Mouse (Mus musculus) right cerebral cortex, postnatal 14 days (tissue): ENCODE measurements at regions not wholly inside any gene's neighbourhood (a gene's known extent, or its start where the extent isn't known, plus 50 kb on each side); places are given as distances from the start of the nearest gene placed in this dataset.
A peak's percentile ranks its signal among the peaks of the same experiment; 100 is the strongest.
"Not testable (repeated sequence)": the region's sequence is repeated elsewhere in the genome, so short reads cannot be mapped to it uniquely, and the experiment has no call there.

ENCODE experiments used
- DNase-seq: peaks from one replicate; pipeline ENCODE4 v3.0.0; 2022

GRCm38 (mm10) chr2:171985813-171986572 lies 57.3 kb downstream of the Cbln4 start:
- DNase-seq: no peak

DNA sequence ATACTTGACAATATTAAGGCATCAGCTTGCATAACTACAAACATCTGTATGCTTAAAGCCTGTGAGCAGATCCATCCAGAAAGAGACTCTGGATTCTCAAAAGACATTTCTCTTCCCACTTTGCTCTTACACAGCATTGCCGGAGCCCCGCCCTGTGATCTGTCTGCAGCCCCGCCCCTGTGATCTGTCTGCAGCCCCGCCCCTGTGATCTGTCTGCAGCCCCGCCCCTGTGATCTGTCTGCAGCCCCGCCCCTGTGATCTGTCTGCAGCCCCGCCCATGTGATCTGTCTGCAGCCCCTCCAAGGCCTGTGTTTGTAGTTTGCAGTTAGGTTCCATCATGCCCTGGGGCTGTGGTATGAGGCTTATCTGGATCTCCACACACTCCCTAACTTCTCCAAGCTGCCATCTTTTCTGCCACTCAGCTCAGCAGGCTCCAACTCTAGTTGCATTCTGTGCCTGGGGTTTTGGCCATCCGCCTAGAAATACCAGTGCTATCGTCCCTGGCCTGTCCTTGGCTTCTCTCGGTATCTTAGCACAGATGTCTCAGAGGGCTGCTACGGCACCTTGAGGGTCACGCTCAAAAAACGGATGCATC lies 73.9 kb downstream of the Cbln4 start:
- DNase-seq: no peak

GRCm38 (mm10) chr2:171946569-171947250 lies 96.6 kb downstream of the Cbln4 start:
- DNase-seq: no peak

DNA sequence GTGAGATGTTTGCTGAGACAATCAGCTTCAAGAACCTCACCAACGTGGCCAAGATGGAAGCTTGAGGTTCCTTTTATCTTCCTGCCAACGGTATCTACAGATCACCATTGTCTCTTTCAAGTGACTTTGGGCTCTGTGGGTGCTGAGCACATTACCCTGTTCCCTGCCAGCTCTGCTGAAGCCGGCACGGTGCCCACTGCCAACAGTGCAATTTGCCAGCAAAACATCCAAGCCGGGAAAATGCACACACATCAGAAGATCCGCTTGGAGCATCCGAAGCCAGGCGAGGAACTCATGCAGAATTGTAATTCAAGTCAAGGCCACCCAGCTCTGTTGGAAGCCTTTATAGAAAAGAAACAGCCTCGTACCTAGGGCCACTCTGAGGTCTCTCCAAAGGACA lies 100.6 kb downstream of the Cbln4 start:
- peak; percentile 26 for DNase-seq

GRCm38 (mm10) chr2:171935646-171936325 lies 107.5 kb downstream of the Cbln4 start:
- DNase-seq: no peak

DNA sequence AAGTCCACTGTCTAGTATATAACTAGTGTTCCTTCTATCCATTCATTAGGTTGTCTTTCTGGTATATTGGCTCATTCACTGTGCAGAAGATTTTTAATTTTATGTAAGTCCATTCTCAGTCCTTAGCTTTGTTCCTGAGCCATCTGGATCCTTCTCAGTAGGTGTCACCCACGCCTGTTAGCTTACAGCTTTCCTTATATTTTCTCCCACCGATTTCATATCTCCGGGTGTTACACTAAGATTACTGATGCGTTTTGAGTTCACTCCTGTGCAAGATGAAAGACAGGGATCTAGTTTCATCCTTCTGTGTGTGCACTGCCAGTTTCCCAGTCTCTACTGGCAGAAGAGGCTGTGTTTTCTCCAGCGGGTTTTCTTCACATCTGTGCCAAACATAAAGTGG lies 122.3 kb downstream of the Cbln4 start:
- DNase-seq: no peak

DNA sequence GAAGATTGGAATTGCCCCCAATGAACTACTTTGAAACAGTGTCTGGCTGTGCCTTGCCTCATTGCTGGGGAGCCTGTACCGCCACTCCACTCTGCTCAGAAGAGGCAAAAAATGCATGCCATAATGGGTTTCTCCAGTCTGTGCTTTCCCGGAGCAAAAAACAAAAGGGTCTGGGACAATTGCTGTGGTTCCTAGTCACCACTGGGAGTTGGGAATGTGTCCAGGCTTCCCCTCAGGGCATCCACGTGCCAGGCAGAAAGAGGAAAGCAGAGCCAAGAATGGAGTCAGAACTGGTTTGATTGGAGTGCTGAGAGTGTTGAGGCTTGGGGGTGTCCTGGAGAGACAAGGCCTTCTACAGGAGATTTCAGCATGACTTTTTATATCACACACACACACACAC lies 156.0 kb downstream of the Cbln4 start:
- no peak for DNase-seq

GRCm38 (mm10) chr2:171879238-171879960 lies 163.9 kb downstream of the Cbln4 start:
- not testable (repeated sequence) for DNase-seq

- no peak for DNase-seq
These were observed 175.7 kb downstream of the Cbln4 start for GRCm38 (mm10) chr2:171867550-171867949.

GRCm38 (mm10) chr2:171864376-171864965 lies 178.8 kb downstream of the Cbln4 start:
- DNase-seq: no peak

DNA sequence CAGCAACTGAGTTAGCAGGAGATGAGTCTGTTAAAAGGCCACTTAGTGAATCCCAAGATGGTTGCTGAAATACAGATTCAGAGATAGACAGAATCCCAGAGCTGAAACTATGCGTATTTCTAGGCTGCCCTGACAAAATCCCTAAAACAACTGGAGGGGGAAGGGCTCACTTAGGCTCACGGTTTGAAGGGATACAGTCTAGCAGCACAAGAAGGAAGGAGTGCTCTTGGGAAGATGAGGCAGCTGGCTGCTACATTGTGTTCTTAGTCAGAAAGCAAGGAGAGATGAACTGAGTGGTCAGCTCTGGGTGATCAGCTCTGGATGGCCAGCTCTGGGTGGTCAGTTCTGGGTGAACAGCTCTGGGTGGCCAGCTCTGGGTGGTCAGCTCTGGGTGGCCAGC lies 180.6 kb downstream of the Cbln4 start:
- no peak for DNase-seq

DNA sequence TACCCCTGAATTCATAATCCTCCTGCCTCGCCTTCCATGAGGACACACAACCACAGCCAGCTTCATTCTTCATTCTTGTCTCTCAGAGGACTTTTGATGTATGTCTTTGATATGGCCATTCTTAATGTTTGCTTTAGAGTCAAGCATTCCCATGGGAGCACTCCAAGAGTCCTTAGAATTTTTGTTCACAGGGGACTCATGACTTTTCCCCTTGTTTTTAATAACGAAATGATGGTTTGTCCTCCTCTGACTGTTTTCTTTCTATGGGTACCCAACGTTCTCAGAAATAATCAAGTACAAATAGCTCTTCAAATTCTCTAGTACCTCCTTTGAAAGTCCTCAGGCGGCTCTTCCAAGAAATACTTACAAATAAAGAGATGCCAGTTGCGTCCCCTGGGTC lies 184.4 kb downstream of the Cbln4 start:
- no peak for DNase-seq

DNA sequence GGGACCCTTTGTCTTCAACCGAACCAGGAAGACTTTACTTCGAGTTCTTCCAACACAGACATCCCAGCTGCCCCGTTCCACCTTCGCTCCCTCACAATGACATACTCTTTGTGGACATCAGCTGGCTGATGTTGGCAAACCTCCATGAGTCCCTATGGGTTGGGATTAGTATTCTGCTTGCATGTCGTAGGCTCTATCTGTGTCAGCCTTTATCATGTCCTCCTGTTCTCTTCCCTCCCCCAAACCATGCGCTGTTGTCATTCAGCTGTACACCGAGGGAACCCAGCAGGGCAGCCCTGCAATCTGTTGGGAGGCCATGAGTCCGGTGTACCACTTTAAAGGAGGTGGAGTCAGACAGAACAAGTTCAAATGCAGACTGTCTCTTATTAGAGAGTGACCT lies 186.8 kb downstream of the Cbln4 start:
- DNase-seq: no peak

DNA sequence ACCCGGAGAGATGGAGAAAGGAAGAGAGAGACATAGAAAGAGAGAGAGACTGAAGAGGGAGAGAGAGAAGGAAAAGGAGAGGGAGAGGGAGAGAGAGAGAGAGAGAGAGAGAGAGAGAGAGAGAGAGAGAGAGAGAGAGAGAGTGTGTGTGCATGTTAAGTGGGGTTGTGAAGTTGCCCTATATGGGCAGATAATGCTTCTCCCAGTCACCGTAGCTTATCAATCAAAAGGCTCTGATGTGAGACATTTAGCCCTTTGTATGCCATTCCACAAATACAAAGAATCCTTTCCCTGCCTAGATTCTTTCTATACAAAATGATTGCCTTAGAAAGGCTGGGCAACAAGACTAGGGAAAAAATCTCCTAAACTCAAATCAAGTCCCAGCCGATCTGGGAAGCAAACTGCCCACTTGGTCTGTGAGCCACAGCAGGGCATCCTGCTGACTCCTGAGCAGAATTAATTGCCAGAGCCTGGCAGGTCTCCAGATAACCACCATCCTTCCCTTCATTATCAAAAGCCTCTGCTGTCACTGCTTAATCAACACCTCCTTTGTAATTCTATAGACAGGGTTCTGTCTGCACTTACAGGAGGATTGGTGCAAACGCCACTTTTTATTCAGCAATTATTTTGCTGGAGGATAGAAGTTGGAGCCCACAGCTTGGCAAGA lies 196.3 kb downstream of the Cbln4 start:
- no peak for DNase-seq

DNA sequence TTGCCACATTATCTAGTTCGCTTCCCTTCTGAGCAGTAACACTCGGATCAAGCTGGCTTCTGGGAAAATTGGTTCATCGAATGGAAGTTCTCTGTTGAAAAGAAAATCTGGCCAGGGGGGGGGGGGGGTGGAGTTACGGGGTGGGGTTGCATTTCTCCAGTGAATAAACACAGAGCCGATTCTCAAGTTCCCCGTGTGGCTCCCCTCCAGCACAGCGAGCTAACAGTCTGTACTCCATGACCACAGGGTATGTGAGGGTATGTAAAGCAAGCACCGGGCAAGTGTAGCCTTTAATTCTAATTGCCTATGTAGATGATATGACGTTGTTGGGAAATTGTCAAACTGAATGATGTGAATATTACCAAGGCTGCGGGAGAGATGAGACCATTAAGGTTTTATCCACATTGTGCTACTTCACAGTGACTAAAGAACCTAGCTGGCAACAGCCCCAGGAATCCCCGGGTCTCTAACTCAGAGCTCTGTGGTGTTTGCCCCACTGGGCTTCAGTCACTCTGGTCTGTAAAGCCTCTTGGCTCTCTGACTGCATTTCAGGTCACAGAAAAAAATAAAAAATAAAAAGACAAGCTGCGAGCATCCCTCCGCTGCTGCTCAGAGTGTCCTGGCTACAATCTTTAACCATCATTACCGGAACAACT lies 203.1 kb downstream of the Cbln4 start:
- no peak for DNase-seq

- no peak for DNase-seq
These were observed 221.1 kb downstream of the Cbln4 start for GRCm38 (mm10) chr2:171822156-171822555.

GRCm38 (mm10) chr2:171818504-171818903 lies 224.8 kb downstream of the Cbln4 start:
- no peak for DNase-seq

GRCm38 (mm10) chr2:171816685-171817419 lies 226.4 kb downstream of the Cbln4 start:
- DNase-seq: peak; percentile 16

DNA sequence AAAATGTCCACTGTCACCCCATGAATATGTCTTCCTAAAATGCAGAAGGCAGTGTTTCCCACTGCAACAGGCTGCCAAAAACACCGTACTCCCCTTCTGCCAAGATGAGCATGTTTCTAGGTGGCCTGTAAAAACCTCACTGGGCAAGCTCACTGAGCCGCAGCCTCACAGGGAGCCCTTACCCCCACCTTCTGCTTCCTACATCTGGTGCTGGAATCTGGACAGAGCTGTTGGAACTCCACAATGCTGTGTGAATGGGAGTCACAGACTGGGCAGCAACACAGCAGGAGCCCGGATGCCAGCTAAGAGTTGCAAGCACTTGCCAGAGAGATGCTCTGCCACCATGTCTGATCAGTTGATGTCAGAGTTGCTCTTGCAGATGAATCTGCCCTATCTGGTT lies 230.6 kb downstream of the Cbln4 start:
- DNase-seq: no peak

- DNase-seq: no peak
These were observed 237.9 kb downstream of the Cbln4 start for GRCm38 (mm10) chr2:171805376-171805775.
